Mouse (Mus musculus): Measurements from ENCODE around the gene Mtmr1.
"Not testable (repeated sequence)": the region's sequence is repeated elsewhere in the genome, so short reads cannot be mapped to it uniquely, and the experiment has no call there.

Mtmr1 gene

GRCm38 (mm10) chrX:71364554-71364991 is at the start of gene Mtmr1:
TSS of gene Mtmr1 (plus strand) at chrX:71364760.
- DNase-seq (ENCODE audit: low read depth, low spot score), result peak; percentile 59

- no peak for DNase-seq (ENCODE audit: low read depth, low spot score)
Observed at GRCm38 (mm10) chrX:71352033-71352432, 12.5 kb upstream of the Mtmr1 start.

- DNase-seq (ENCODE audit: low read depth, low spot score), result no peak
Observed at GRCm38 (mm10) chrX:71355331-71355730, 9.2 kb upstream of the Mtmr1 start.

- not testable (repeated sequence) for DNase-seq (ENCODE audit: low read depth, low spot score)
Observed at GRCm38 (mm10) chrX:71361793-71362192, 2.8 kb upstream of the Mtmr1 start.

- DNase-seq (ENCODE audit: low read depth, low spot score), result no peak
Observed at GRCm38 (mm10) chrX:71364062-71364461, 498 bp upstream of the Mtmr1 start.

GRCm38 (mm10) chrX:71365011-71365410 is 451 bp downstream of the Mtmr1 start:
- DNase-seq (ENCODE audit: low read depth, low spot score), result peak; percentile 11

- no peak for DNase-seq (ENCODE audit: low read depth, low spot score)
Observed at GRCm38 (mm10) chrX:71365510-71365909, 950 bp downstream of the Mtmr1 start.

GRCm38 (mm10) chrX:71366973-71367372 is 2.4 kb downstream of the Mtmr1 start:
- DNase-seq (ENCODE audit: low read depth, low spot score), result no peak

GRCm38 (mm10) chrX:71376781-71377180 is 12.2 kb downstream of the Mtmr1 start:
- DNase-seq (ENCODE audit: low read depth, low spot score), result no peak

- DNase-seq (ENCODE audit: low read depth, low spot score), result no peak
Observed at GRCm38 (mm10) chrX:71378435-71378834, 13.9 kb downstream of the Mtmr1 start.

- peak; percentile 11 for DNase-seq (ENCODE audit: low read depth, low spot score)
Observed at GRCm38 (mm10) chrX:71381571-71381970, 17.0 kb downstream of the Mtmr1 start.

GRCm38 (mm10) chrX:71396326-71396725 is 31.8 kb downstream of the Mtmr1 start:
- no peak for DNase-seq (ENCODE audit: low read depth, low spot score)

GRCm38 (mm10) chrX:71406290-71406689 is 41.7 kb downstream of the Mtmr1 start:
- no peak for DNase-seq (ENCODE audit: low read depth, low spot score)

GRCm38 (mm10) chrX:71408386-71408785 is 43.8 kb downstream of the Mtmr1 start:
- no peak for DNase-seq (ENCODE audit: low read depth, low spot score)

- DNase-seq (ENCODE audit: low read depth, low spot score), result no peak
Observed at GRCm38 (mm10) chrX:71412776-71413175, 48.2 kb downstream of the Mtmr1 start.

GRCm38 (mm10) chrX:71413616-71414015 is 49.1 kb downstream of the Mtmr1 start:
- DNase-seq (ENCODE audit: low read depth, low spot score), result no peak

- DNase-seq (ENCODE audit: low read depth, low spot score), result no peak
Observed at GRCm38 (mm10) chrX:71424852-71425251, 60.3 kb downstream of the Mtmr1 start.

GRCm38 (mm10) chrX:71425746-71426519 is 61.4 kb downstream of the Mtmr1 start:
- peak; percentile 52 for DNase-seq (ENCODE audit: low read depth, low spot score)

GRCm38 (mm10) chrX:71427491-71427890 is 62.9 kb downstream of the Mtmr1 start:
- DNase-seq (ENCODE audit: low read depth, low spot score), result no peak

GRCm38 (mm10) chrX:71430900-71431299 is 66.3 kb downstream of the Mtmr1 start:
- no peak for DNase-seq (ENCODE audit: low read depth, low spot score)

GRCm38 (mm10) chrX:71434448-71434847 is 69.9 kb downstream of the Mtmr1 start:
- DNase-seq (ENCODE audit: low read depth, low spot score), result no peak

- DNase-seq (ENCODE audit: low read depth, low spot score), result no peak
Observed at GRCm38 (mm10) chrX:71434860-71435259, 70.3 kb downstream of the Mtmr1 start.

GRCm38 (mm10) chrX:71435542-71435941 is 71.0 kb downstream of the Mtmr1 start:
- no peak for DNase-seq (ENCODE audit: low read depth, low spot score)

- no peak for DNase-seq (ENCODE audit: low read depth, low spot score)
Observed at GRCm38 (mm10) chrX:71439473-71439872, 74.9 kb downstream of the Mtmr1 start.

Data from retina, postnatal 7 days (tissue).